Mouse (Mus musculus): ENCODE data around the gene Git2.

GRCm38 (mm10) chr5:114702403-114703392 is 72.6 kb downstream of the Git2 start:
- TF ChIP-seq CTCF (conservative IDR thresholded peaks at IDR 0.05; ENCODE audit: low read length): no peak; the same call in 1 of the 2 replicates
- no peak for TF ChIP-seq POU5F1 (IDR thresholded peaks at IDR 0.05; ENCODE audit: borderline replicate concordance, low read length)
- no peak for TF ChIP-seq NANOG (IDR thresholded peaks at IDR 0.05; ENCODE audit: borderline replicate concordance, low read length)
